Mouse (Mus musculus) adrenal gland, postnatal 25 days (tissue): ENCODE data around the gene Slc39a8. TPM values are rescaled to one million over a fixed set of nuclear protein-coding genes. Genes with fewer than 3 reads are reported as not detected.

ENCODE experiments used
- DNase-seq: peaks from one replicate; pipeline ENCODE4 v3.0.0; 2021; ENCODE audit warnings: mixed read lengths
- long read RNA-seq: library from polyadenylated mRNA; stranded (forward); transcript quantifications from one replicate; pipeline ENCODE4 v2.0.0, GENCODE M21; 2021
- total RNA-seq: library from RNA; stranded (reverse); gene quantifications from 2 replicates; pipeline ENCODE4 v1.2.3, GENCODE M21; 2021

Slc39a8 gene
- 3.6 and 4.1 TPM in 2 replicates for total RNA-seq
- long read RNA-seq, transcript Slc39a8-201 (8 exons, 3,203 nt): major isoform, 12 of 15 reads
- long read RNA-seq, partial matches to known transcripts: 1 of 15 reads
- long read RNA-seq, other reads (novel, unspliced or antisense): 0 of 15 reads

- DNase-seq: peak; percentile 84
These were observed at the start of gene Slc39a8 for GRCm38 (mm10) chr3:135825016-135825753. Gene Slc39a8, plus strand, starts transcription at chr3:135825279.

- no peak for DNase-seq
These were observed 40.0 kb upstream of the Slc39a8 start for GRCm38 (mm10) chr3:135785065-135785464.

- DNase-seq: no peak
These were observed 29.0 kb upstream of the Slc39a8 start for GRCm38 (mm10) chr3:135796117-135796516.

- DNase-seq: no peak
These were observed 26.8 kb upstream of the Slc39a8 start for GRCm38 (mm10) chr3:135798241-135798640.

GRCm38 (mm10) chr3:135798665-135799064 is 26.4 kb upstream of the Slc39a8 start:
- no peak for DNase-seq

GRCm38 (mm10) chr3:135814665-135815064 is 10.4 kb upstream of the Slc39a8 start:
- no peak for DNase-seq

GRCm38 (mm10) chr3:135815973-135816727 is 8.9 kb upstream of the Slc39a8 start:
- no peak for DNase-seq

GRCm38 (mm10) chr3:135817124-135817523 is 8.0 kb upstream of the Slc39a8 start:
- DNase-seq: no peak

- DNase-seq: no peak
These were observed 643 bp upstream of the Slc39a8 start for GRCm38 (mm10) chr3:135824436-135824835.

GRCm38 (mm10) chr3:135825754-135826683 is 940 bp downstream of the Slc39a8 start:
- peak; percentile 48 for DNase-seq

- DNase-seq: no peak
These were observed 1.7 kb downstream of the Slc39a8 start for GRCm38 (mm10) chr3:135826684-135827249.

GRCm38 (mm10) chr3:135828000-135828399 is 2.9 kb downstream of the Slc39a8 start:
- DNase-seq: no peak

GRCm38 (mm10) chr3:135832496-135832895 is 7.4 kb downstream of the Slc39a8 start:
- DNase-seq: no peak

GRCm38 (mm10) chr3:135832907-135833306 is 7.8 kb downstream of the Slc39a8 start:
- no peak for DNase-seq

- no peak for DNase-seq
These were observed 9.9 kb downstream of the Slc39a8 start for GRCm38 (mm10) chr3:135834988-135835387.

- no peak for DNase-seq
These were observed 14.5 kb downstream of the Slc39a8 start for GRCm38 (mm10) chr3:135839535-135839934.

- DNase-seq: no peak
These were observed 15.1 kb downstream of the Slc39a8 start for GRCm38 (mm10) chr3:135840185-135840584.

- no peak for DNase-seq
These were observed 16.8 kb downstream of the Slc39a8 start for GRCm38 (mm10) chr3:135841716-135842511.

GRCm38 (mm10) chr3:135843181-135843580 is 18.1 kb downstream of the Slc39a8 start:
- no peak for DNase-seq

GRCm38 (mm10) chr3:135843707-135844106 is 18.6 kb downstream of the Slc39a8 start:
- no peak for DNase-seq

- DNase-seq: no peak
These were observed 19.8 kb downstream of the Slc39a8 start for GRCm38 (mm10) chr3:135844835-135845234.
